Mouse (Mus musculus) cerebellum, adult 2 months (tissue): ENCODE results near the gene Espn. TPM values are rescaled to one million over a fixed set of nuclear protein-coding genes. Genes with fewer than 3 reads are reported as not detected.

Experiments
- DNase-seq, 2 experiments: peaks; one replicate each; pipeline ENCODE4 v3.0.0; 2021
- H3K27ac ChIP-seq: fragments of 200-500 bp; 2 replicates; pipeline ENCODE4 v1.5.1; 2012; ENCODE audit warnings: low read length, control low read depth, inconsistent platforms; ENCODE audit not compliant: insufficient read depth
- H3K27me3 ChIP-seq: fragments of 200-500 bp; 2 replicates; pipeline ENCODE4 v1.6.1; 2012; ENCODE audit warnings: inconsistent platforms, mild to moderate bottlenecking, low read length, moderate library complexity; ENCODE audit not compliant: control insufficient read depth, insufficient read depth
- H3K4me1 ChIP-seq: fragments of 200-500 bp; 2 replicates; pipeline ENCODE4 v1.6.1; 2011; ENCODE audit warnings: low read length; ENCODE audit not compliant: control insufficient read depth, insufficient read depth
- H3K4me3 ChIP-seq: fragments of 200-500 bp; replicated peaks from 2 replicates; pipeline ENCODE3; 2011; ENCODE audit warnings: mild to moderate bottlenecking, low read depth, low read length, control low read depth; ENCODE audit not compliant: insufficient read depth
- CTCF ChIP-seq: fragments of 200-500 bp; IDR thresholded peaks from 2 replicates; pipeline ENCODE4 v1.5.1; 2011; ENCODE audit warnings: low read depth, mild to moderate bottlenecking, control low read depth, low read length, moderate library complexity, borderline replicate concordance; ENCODE audit not compliant: insufficient read depth
- POLR2A ChIP-seq: fragments of 200-500 bp; IDR thresholded peaks from 2 replicates; pipeline ENCODE4 v1.6.1; 2011; ENCODE audit warnings: low read length, control low read depth, borderline replicate concordance; ENCODE audit not compliant: insufficient read depth
- WGBS: fragments of 180-500 bp; shearing (Covaris S2); methylation state at CpG from one replicate; pipeline ENCODE4 v1.1.7; 2018; 5-methylcytosine and 5-hydroxymethylcytosine counted together
- polyA plus RNA-seq: library from polyadenylated mRNA; depleted of rRNA; stranded (reverse); fragments of >200 nt; gene quantifications from 2 replicates; pipeline ENCODE4 v1.2.3, GENCODE M21; 2012

Espn gene
- polyA plus RNA-seq, 1 experiment: 7.1 TPM

DNA sequence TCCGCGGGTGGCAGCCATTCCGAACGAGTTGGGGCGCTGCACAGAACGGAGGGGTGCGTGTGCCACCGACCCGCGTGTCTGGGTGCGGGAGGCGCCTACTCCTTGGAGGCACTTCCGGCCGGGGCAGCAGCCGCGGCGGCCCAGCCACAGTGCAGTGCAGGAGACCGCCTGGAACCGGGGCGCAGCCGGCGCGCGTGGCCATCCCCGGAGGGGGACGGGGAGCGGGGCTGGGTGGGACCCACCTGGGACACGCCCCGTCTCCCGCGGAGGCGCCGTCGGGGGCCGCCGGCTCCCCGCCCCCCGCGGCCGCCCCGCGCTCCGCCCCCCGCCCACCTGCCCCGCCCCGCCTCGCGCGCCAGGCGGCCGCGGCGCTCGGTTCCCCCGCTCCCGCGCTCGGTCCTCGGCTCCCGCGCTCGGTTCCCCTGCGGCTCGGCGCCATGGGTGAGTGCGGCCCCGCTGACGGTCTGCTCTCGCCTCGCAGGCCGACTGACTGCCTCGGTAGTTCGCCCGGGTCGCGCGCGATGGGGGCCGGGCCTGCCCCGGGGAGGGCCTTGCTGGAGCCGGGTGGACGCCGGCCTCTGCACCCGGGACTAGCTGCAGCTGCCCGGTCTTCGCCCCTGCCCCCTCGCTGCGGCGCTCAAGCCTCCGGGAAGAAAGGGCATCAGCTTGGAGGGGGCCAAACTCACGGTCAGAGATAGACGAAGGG, 65.5 kb downstream of the Espn start:
- Histone ChIP-seq H3K4me1 (no peaks in the 10 kb centered on the region; the same call in 1 of the 2 replicates), H3K4me3 (peak overlapping the region; percentile 5), H3K27me3 (no peaks in the 10 kb centered on the region; the same call in 1 of the 2 replicates), H3K27ac (no peak overlapping the region)
- 1% methylated on average over 82 of the region's 92 CpGs for WGBS
- DNase-seq: no peak
- TF ChIP-seq POLR2A: no peak
- TF ChIP-seq CTCF: no peak

DNA sequence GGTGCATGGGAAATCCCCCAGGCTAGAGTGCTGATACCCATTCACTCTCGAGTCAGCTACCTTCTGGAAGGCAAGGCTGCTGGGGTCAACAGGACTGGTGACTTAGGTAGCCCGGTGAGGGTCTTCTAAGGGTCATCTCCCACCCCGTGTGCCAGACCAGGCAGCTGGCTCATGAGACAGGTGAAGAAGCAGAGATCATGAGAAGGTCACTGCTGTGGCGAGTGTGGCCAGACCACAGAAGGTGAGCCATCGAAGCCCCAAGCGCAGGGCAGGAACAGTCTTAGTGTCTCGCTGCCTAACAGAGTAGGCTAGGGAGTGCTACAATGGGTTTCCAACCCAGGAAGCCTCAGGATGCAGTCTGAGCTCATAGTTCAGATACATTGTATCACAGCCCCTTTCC, 67.6 kb downstream of the Espn start:
- H3K4me1 ChIP-seq: no peaks in the 10 kb centered on the region; the same call in 1 of the 2 replicates
- H3K27ac ChIP-seq: no peak overlapping the region
- no peak overlapping the region for H3K4me3 ChIP-seq
- WGBS: 89% methylated on average over 7 of the region's 7 CpGs
- H3K27me3 ChIP-seq: no peaks in the 10 kb centered on the region; the same call in 1 of the 2 replicates
- no peak for DNase-seq
- no peak for TF ChIP-seq CTCF
- TF ChIP-seq POLR2A: no peak

DNA sequence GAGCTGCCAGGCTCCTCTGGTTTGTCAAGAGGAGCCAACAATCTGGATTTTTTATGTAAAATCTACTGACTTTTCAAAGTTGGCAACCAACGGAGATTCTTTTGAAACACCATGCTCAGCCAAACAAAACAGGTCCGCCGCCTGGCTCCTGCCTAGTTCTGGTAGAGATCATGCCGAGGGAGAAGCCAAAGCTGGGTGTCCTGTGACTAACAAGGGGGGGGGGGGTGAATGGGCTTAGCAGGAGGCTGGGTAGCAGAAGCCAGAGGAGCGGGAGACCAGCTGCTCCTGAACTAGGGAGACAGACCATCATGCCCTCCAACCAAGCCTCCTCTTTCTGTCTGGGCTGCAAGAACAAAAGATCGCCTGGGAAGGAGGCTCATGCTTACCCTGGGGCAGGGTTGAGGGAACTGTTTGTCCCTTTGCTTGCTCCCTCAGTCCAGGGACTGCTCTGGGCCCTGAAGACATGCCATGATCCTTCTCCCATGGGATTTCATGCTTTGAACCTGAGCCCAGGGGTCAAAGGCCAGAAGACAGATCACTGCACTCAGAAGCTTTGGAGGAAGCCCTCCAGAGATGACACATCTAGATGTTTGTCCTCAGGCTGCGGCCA, 68.5 kb downstream of the Espn start:
- Histone ChIP-seq H3K27ac (no peak overlapping the region), H3K4me3 (no peak overlapping the region), H3K4me1 (no peaks in the 10 kb centered on the region; the same call in 1 of the 2 replicates), H3K27me3 (no peaks in the 10 kb centered on the region; the same call in 1 of the 2 replicates)
- TF ChIP-seq CTCF (no peak), POLR2A (no peak)
- 33% methylated on average over 7 of the region's 7 CpGs for WGBS
- no peak for DNase-seq

DNA sequence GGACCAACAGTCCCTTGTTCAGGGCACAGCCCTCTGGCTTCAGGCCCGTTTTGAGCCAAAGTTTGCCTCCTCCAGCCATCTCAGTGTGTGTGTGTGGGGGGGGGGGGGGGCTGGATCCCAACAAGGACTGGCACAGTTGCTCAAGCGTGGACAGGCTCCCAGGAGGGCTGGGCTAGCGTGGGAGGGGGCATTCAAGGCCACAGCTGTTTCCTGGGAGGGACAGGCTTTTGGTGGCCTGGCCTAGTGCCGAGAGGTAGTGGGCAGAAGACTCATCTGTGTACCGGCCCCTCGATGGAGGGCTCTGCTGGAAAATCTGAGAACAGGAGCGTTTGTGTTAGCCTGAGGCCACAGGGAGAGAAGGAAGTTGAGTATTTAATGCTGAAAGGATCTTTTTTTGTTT, 72.2 kb downstream of the Espn start:
- Histone ChIP-seq H3K27me3 (no peaks in the 10 kb centered on the region), H3K4me3 (no peak overlapping the region), H3K4me1 (no peaks in the 10 kb centered on the region), H3K27ac (no peak overlapping the region)
- WGBS: 18% methylated on average over 7 of the region's 7 CpGs
- no peak for DNase-seq
- TF ChIP-seq CTCF (no peak), POLR2A (no peak)

DNA sequence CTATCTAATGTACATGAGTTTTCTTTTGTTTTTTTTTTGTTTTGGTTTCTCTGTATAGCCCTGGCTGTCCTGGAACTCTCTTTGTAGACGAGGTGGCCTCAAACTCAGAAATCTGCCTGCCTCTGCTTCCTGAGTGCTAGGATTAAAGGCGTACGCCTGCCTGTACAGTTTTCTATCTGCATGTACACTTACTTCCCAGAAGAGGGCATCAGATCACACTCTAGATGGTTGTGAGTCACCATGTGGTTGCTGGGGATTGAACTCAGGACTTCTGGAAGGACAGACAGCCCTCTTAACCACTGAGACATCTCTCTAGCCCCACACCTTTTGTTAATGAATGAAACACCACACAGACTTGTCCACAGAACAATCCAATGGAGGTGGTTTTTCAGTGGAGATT, 72.9 kb downstream of the Espn start:
- no peaks in the 10 kb centered on the region for H3K27me3 ChIP-seq
- TF ChIP-seq CTCF (no peak), POLR2A (no peak)
- DNase-seq: no peak
- WGBS: 96% methylated on average over 3 of the region's 3 CpGs
- no peaks in the 10 kb centered on the region for H3K4me1 ChIP-seq
- H3K4me3 ChIP-seq: no peak overlapping the region
- H3K27ac ChIP-seq: no peak overlapping the region

DNA sequence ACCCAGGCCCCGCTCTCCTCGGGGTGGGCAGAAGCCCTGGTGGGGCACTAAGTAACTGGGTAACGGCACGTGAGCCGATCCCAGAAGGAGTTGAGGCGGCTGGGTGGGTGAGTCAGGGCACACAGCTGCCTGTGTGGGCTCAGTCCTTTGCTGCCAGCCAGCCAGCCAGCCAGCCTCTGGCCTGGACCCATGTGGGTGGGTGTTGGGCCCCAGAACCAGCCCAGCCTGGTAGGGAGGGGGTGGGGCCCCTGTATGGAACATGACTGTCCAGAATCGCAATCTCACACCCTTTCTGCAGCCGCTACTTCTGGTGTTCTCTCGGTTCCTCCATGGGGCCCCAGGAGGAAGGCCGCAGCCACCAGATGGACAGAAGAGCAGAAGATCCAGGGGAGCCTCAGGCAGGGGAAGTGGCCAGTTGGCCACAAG, 74.1 kb downstream of the Espn start:
- Histone ChIP-seq H3K4me3 (no peak overlapping the region), H3K27me3 (no peaks in the 10 kb centered on the region), H3K27ac (no peak overlapping the region), H3K4me1 (no peaks in the 10 kb centered on the region)
- 33% methylated on average over 10 of the region's 10 CpGs for WGBS
- DNase-seq: peak in 1 of 2 experiments; percentile 26
- TF ChIP-seq CTCF (no peak), POLR2A (no peak)

DNA sequence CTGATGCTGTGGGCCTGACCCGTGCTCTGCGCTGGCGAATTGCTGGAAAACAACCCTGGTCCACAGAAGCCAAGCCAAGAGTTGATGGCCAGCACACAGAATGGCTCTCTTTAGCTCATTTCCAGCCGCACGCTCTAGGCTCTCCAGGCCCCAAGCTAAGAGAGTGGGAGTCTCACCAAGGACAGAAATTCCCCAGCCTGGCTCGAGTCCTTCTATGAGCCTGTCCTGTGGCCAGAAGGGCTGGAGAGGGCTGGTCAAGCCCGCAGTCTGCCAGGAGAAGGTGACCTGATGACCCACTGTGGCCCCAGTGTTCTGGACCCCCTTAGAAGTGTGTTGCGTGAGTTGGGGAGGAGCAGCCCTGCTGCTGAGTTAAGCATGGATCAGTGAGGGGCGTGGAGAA, 75.0 kb downstream of the Espn start:
- no peak for TF ChIP-seq CTCF
- TF ChIP-seq POLR2A: no peak
- 83% methylated on average over 9 of the region's 9 CpGs for WGBS
- no peak overlapping the region for H3K27ac ChIP-seq

DNA sequence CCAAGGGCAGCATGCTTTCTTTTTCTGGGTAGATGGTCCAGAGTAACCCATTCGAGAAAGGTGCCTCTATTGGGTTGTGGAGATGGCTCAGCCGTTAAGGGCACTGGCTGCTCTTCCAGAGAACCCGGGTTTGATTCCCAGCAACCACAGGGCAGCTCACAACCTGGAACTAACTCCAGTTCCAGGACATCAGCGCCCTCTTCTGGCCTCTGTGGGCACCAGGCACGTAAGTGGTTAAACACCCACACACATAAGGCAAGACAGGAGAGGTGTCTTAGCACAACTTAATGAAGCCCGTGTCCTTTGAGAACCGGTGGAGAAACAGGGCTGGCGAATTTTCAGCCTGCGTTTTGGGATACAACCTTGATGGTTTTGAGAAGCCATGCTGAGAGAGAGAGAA, 77.6 kb downstream of the Espn start:
- 85% methylated on average over 9 of the region's 9 CpGs for WGBS
- TF ChIP-seq CTCF: no peak
- no peak for TF ChIP-seq POLR2A

More for the DNA sequence above, 75.0 kb downstream of the Espn start:
- no peak overlapping the region for H3K4me3 ChIP-seq
- DNase-seq: no peak
- no peaks in the 10 kb centered on the region for H3K4me1 ChIP-seq
- no peaks in the 10 kb centered on the region for H3K27me3 ChIP-seq

More for the DNA sequence above, 77.6 kb downstream of the Espn start:
- H3K4me3 ChIP-seq: no peak overlapping the region
- H3K27ac ChIP-seq: no peak overlapping the region
- H3K27me3 ChIP-seq: no peaks in the 10 kb centered on the region
- H3K4me1 ChIP-seq: no peaks in the 10 kb centered on the region
- no peak for DNase-seq
